Mouse (Mus musculus) liver, embryonic 14.5 days (tissue): ENCODE measurements around the gene Lgals7. TPM values are rescaled to one million over a fixed set of nuclear protein-coding genes. Genes with fewer than 3 reads are reported as not detected.
A peak's percentile ranks its signal among the peaks of the same experiment; 100 is the strongest.

Experiments used
- ATAC-seq: fragments of 200-750 bp; cut with Nextera tagmentation; 2 replicates; pipeline ENCODE4 v1.8.0; 2017; ENCODE audit warnings: moderate number of reproducible peaks, mild to moderate bottlenecking, moderate library complexity; ENCODE audit not compliant: insufficient read depth
- DNase-seq, 3 experiments: peaks; one replicate each; pipeline ENCODE4 v3.0.0-alpha.2; 2012 to 2013; ENCODE audit warnings: low read depth in 3 of 3, low spot score in 3 of 3
- H3K27ac ChIP-seq: fragments of 300-500 bp; sonication (generic); 2 replicates; pipeline ENCODE4 v1.5.1; 2014; ENCODE audit warnings: moderate library complexity, mild to moderate bottlenecking, control low read depth, inconsistent platforms
- H3K27me3 ChIP-seq: fragments of 300-500 bp; sonication (generic); 2 replicates; pipeline ENCODE4 v1.6.1; 2014; ENCODE audit warnings: mild to moderate bottlenecking, low read length, moderate library complexity; ENCODE audit not compliant: control insufficient read depth, insufficient read depth
- H3K36me3 ChIP-seq: fragments of 300-500 bp; sonication (generic); replicated peaks from 2 replicates; pipeline ENCODE4 v1.6.1; 2014; ENCODE audit warnings: low read depth; ENCODE audit not compliant: control insufficient read depth, insufficient read depth
- H3K4me1 ChIP-seq, 2 experiments: fragments of 200-500 bp in 1 of 2; fragments of 300-500 bp in 1 of 2; sonication (generic) in 1 of 2; replicated peaks; 2 replicates each; pipeline ENCODE4 v1.6.1; 2012 to 2014; ENCODE audit warnings: antibody characterized with exemption in 1 of 2, inconsistent platforms in 1 of 2, low read length in 1 of 2; ENCODE audit not compliant: control insufficient read depth in 2 of 2, insufficient read depth in 2 of 2
- H3K4me2 ChIP-seq: fragments of 300-500 bp; sonication (generic); 2 replicates; pipeline ENCODE4 v1.6.1; 2014; ENCODE audit warnings: low read depth, mild to moderate bottlenecking, control low read depth, moderate library complexity
- H3K4me3 ChIP-seq, 2 experiments: fragments of 200-500 bp in 1 of 2; fragments of 300-500 bp in 1 of 2; sonication (generic) in 1 of 2; 2 replicates each; pipeline ENCODE4 v1.5.1; 2012 to 2014; ENCODE audit warnings: low read depth in 2 of 2, low read length in 2 of 2, mild to moderate bottlenecking in 2 of 2, control low read depth in 1 of 2, inconsistent platforms in 1 of 2, moderate library complexity in 1 of 2; ENCODE audit not compliant: insufficient read depth in 1 of 2
- H3K9ac ChIP-seq: fragments of 300-500 bp; sonication (generic); replicated peaks from 2 replicates; pipeline ENCODE4 v1.6.1; 2014; ENCODE audit warnings: mild to moderate bottlenecking, control low read depth, moderate library complexity
- H3K9me3 ChIP-seq: fragments of 300-500 bp; sonication (generic); 2 replicates; pipeline ENCODE4 v1.6.1; 2016; ENCODE audit warnings: low read length, mixed read lengths; ENCODE audit not compliant: control insufficient read depth
- CTCF ChIP-seq: IDR thresholded peaks from 2 replicates; pipeline ENCODE4 v1.5.1; 2016; ENCODE audit warnings: antibody characterized with exemption, low read depth, control low read depth
- EP300 ChIP-seq: IDR thresholded peaks from 2 replicates; pipeline ENCODE4 v1.6.1; 2016; ENCODE audit warnings: antibody characterized with exemption, low read depth
- WGBS: fragments of 180-500 bp; shearing (Covaris S2); extraction: QIAGEN DNeasy Blood & Tissue Kit; methylation state at CpG from one replicate; pipeline ENCODE4 v1.1.7; 2014; ENCODE audit not compliant: insufficient replicate concordance; 5-methylcytosine and 5-hydroxymethylcytosine counted together
- polyA plus RNA-seq, 2 experiments: library from polyadenylated mRNA; depleted of rRNA in 1 of 2; stranded (reverse) in 1 of 2; unstranded in 1 of 2; fragments of >200 nt; fragmentation: Nextera tagmentation in 1 of 2; extraction: Ambion mirVana in 1 of 2; gene quantifications; 2 replicates each; pipeline versions ENCODE4 v1.2.1 to v1.2.3; 2012 to 2014

Gene Lgals7
- polyA plus RNA-seq, 2 experiments, result 0.42 TPM; not detected in 1

DNA sequence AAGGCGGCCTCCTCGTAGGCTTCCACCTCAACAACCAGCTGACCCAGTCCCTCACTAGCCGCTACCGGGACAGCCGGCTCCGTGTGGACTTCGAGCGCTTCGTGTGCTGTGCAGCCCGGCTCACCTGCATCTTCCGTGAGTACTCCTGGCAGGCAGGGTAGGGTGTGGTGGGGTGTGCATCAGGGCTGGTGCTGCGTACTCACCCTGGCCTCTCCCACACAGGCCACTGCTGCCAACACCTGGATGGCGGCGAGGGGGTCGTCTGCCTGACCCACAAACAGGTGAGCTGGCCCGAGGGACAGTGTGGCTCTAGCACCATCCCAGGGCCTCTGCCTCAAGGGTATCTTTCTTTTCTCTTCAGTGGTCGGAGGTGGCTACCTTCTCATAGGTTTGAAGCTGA is 28.9 kb downstream of the Lgals7 start:
- DNase-seq (no peak), ATAC-seq (no peak)
- Histone ChIP-seq H3K4me2 (no peak overlapping the region), H3K9me3 (no peaks in the 10 kb centered on the region), H3K4me1 (0 out of 4 replicates have a peak, but pooled peaks cover 0 to 2% of the 10 kb centered on the region in 2 experiments), H3K27ac (no peak overlapping the region), H3K36me3 (peaks cover 49% of the 10 kb centered on the region), H3K9ac (no peak overlapping the region), H3K27me3 (peaks cover 15% of the 10 kb centered on the region), H3K4me3 (no peak overlapping the region)
- TF ChIP-seq CTCF (no peak), EP300 (no peak)
- 90% methylated on average over 17 of the region's 17 CpGs for WGBS

DNA sequence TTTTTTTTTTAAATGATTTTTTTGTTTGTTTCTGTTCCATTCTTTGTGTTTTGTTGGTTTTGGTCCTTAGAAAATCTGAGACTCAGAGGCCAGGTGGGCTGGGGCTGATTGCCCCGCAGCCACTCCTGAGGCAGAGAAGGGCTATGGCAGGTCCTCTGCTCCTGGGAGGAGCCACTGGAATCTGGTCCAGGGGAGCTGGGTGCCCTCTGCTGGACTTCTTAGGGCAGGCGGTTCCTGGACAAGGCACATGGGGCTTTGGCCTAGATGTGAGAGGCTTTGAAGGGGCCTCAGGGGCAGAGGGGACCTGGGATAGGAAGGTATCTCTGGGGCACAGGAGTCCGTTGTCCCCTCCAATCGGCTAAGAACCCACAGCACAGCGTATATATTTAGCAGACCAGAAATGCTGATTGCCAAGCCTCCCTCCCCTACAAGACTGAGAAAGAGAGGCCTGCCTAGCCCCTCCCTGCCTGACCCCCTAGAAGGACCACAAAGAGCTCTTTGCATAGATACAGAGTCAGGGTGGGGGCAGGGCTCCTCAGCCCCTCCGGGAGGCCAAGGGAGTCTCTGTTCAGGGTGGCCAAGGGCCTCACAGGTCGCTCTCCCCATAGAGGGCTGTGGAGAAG is 30.1 kb downstream of the Lgals7 start:
- no peak overlapping the region for H3K27ac ChIP-seq
- H3K4me1 ChIP-seq, result 0 out of 4 replicates have a peak, but pooled peaks cover 0 to 2% of the 10 kb centered on the region in 2 experiments
- H3K27me3 ChIP-seq, result peaks cover 4% of the 10 kb centered on the region
- no peak overlapping the region for H3K4me2 ChIP-seq
- peak; percentile 70 for TF ChIP-seq CTCF
- no peak for TF ChIP-seq EP300
- no peak for ATAC-seq
- WGBS, result 62% methylated on average over 7 of the region's 7 CpGs
- H3K9ac ChIP-seq, result no peak overlapping the region
- no peak for DNase-seq
- H3K4me3 ChIP-seq, result no peak overlapping the region
- no peaks in the 10 kb centered on the region for H3K9me3 ChIP-seq
- H3K36me3 ChIP-seq, result peaks cover 61% of the 10 kb centered on the region

DNA sequence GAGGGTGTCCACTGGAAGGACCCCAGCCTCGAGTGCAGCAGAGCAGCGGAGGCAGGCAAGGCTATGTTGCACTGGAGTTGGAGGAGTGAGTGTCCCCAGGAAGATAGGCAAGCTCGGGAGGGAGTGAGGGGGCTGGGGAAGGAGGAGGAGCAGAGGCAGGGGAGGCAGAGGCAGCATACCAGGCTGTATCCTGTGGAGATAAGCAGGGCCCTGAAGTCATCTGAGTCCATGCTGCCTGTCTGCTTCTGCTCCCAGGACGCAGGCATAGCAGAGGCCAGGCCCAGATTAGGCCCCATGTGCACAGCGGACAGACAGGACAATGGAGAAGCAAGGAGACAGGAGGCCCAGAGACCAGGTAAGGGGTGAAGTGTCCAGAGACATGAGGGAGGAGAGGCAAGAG is 31.3 kb downstream of the Lgals7 start:
- Histone ChIP-seq H3K4me2 (no peak overlapping the region), H3K4me3 (no peak overlapping the region), H3K9ac (no peak overlapping the region), H3K27ac (no peak overlapping the region), H3K4me1 (no peaks in the 10 kb centered on the region), H3K36me3 (peaks cover 70% of the 10 kb centered on the region), H3K9me3 (no peaks in the 10 kb centered on the region), H3K27me3 (no peaks in the 10 kb centered on the region)
- ATAC-seq (peak; percentile 20; the same call in 1 of the 2 replicates), DNase-seq (no peak)
- no peak for TF ChIP-seq CTCF
- TF ChIP-seq EP300, result no peak
- 43% methylated on average over 5 of the region's 5 CpGs for whole genome bisulfite sequencing

DNA sequence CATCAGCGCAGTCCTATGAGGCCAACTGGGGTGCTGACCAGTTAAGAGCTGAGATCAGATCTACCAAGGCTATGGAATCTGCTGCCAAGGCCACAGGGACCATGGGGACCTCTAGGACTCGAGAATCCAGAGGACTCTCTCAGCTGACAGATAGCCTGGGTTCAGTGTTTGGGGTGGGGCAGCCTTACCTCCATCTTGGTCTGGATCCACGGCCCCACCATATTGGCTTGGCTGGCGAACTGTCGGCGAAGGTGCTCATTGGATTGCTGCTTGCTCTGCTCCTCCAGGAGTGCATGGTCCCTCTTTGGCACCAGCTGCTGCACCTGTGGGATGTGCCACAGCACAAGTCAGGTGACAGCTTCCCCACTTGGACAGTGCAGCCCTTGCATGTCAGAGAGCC is 34.0 kb downstream of the Lgals7 start:
- WGBS, result 87% methylated on average over 6 of the region's 6 CpGs
- H3K9ac ChIP-seq, result no peak overlapping the region
- no peak overlapping the region for H3K27ac ChIP-seq
- no peaks in the 10 kb centered on the region for H3K27me3 ChIP-seq
- no peaks in the 10 kb centered on the region for H3K9me3 ChIP-seq
- no peak overlapping the region for H3K4me2 ChIP-seq
- peaks cover 91% of the 10 kb centered on the region for H3K36me3 ChIP-seq
- no peak for TF ChIP-seq CTCF
- no peak for TF ChIP-seq EP300
- H3K4me3 ChIP-seq, result no peak overlapping the region
- ATAC-seq, result no peak
- no peaks in the 10 kb centered on the region for H3K4me1 ChIP-seq
- DNase-seq, result no peak

DNA sequence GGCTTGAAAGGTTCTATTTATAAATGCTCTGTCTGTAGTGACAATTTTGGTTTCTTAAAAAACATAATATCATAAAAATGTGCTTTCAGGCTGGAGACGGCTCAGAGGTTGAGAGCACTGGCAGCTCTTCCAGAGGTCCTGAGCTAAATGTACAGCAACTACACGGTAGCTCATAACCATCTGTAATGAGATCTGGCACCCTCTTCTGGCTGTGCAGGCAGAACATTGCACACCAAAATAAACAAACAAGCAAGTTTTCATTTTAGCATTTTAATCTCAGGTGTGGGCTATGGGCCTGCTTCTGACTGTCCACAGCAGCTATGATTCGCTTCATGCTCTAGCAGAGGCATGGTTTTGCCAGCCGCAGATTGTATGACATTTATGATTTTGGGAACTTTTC is 36.3 kb downstream of the Lgals7 start:
- TF ChIP-seq CTCF, result 0 out of 2 replicates have a peak, but pooled peaks have one; percentile 16
- no peak for TF ChIP-seq EP300
- Histone ChIP-seq H3K4me2 (no peak overlapping the region), H3K36me3 (peaks cover 95% of the 10 kb centered on the region), H3K27ac (no peak overlapping the region), H3K27me3 (no peaks in the 10 kb centered on the region), H3K4me3 (no peak overlapping the region), H3K9me3 (no peaks in the 10 kb centered on the region), H3K9ac (no peak overlapping the region), H3K4me1 (no peaks in the 10 kb centered on the region)
- DNase-seq (no peak), ATAC-seq (no peak)
- WGBS, result 86% methylated on average over 4 of the region's 4 CpGs
